ENCODE assay signal across 23 mouse cellular contexts in genomic region chr3:37675056-37675525, GRCm38 (mm10). TPM values are rescaled to one million over a fixed set of nuclear protein-coding genes. Genes with fewer than 3 reads are reported as not detected.
A peak's percentile ranks its signal among the peaks of the same experiment; 100 is the strongest.
DNase-seq lines count a peak whose midpoint lies in the region; ATAC-seq and TF ChIP-seq lines count a peak whose summit lies in the region.
"Had no signal": no experiment of that assay in that cellular context is flagged by ENCODE, and none has a peak within 500 bp of the region (broad histone marks: within the 10 kb centered on the region; RNA-seq: fewer than 3 reads in every experiment).

No protein-coding gene starts in this region.

- H3K4me1 ChIP-seq in hindbrain, embryonic 10.5 days (replicated peaks) = peaks cover 35% of the 10 kb centered on the region
- peaks cover 10% of the 10 kb centered on the region for H3K4me1 ChIP-seq in hindbrain, embryonic 11.5 days (replicated peaks; ENCODE audit: control insufficient read depth, insufficient read depth, low read length)
- H3K4me1 ChIP-seq in stomach, postnatal 0 days (replicated peaks; ENCODE audit: control insufficient read depth, insufficient read depth) = 0 out of 2 replicates have a peak, but pooled peaks cover 2% of the 10 kb centered on the region
- peaks cover 3% of the 10 kb centered on the region for H3K4me1 ChIP-seq in heart, adult 2 months (ENCODE audit: control insufficient read depth, insufficient read depth, low read length)

- intact Hi-C loops in left cerebral cortex, postnatal 10 days (cut with DNase I) = no loop called here
- intact Hi-C loops in heart, adult 2 months (cut with DNase I) = no loop called here

- H3K27me3 ChIP-seq in hindbrain, embryonic 10.5 days (ENCODE audit: insufficient read depth, poor library complexity, severe bottlenecking) = peaks cover 67% of the 10 kb centered on the region
- peaks cover 16% of the 10 kb centered on the region for H3K27me3 ChIP-seq in hindbrain, embryonic 11.5 days (ENCODE audit: control insufficient read depth, insufficient read depth, low read length)
- H3K27me3 ChIP-seq in stomach, postnatal 0 days (ENCODE audit: control insufficient read depth, insufficient read depth, low read length) = no peaks in the 10 kb centered on the region
- H3K27me3 ChIP-seq in heart, adult 2 months (ENCODE audit: control insufficient read depth, insufficient read depth, low read length) = no peaks in the 10 kb centered on the region
- H3K27me3 ChIP-seq: limb, embryonic 15.5 days had no signal

- 83% methylated on average over 11 of the region's 11 CpGs for WGBS in hindbrain, embryonic 10.5 days
- 80% methylated on average over 11 of the region's 11 CpGs for WGBS in hindbrain, embryonic 11.5 days
- 69% methylated on average over 11 of the region's 11 CpGs for WGBS in stomach, postnatal 0 days
- WGBS in heart, adult 2 months = 62% methylated on average over 11 of the region's 11 CpGs

- no peak for TF ChIP-seq EP300 in stomach, postnatal 0 days (optimal IDR thresholded peaks at IDR 0.05)
- no peak for TF ChIP-seq EP300 in heart, adult 2 months (IDR thresholded peaks at IDR 0.05; ENCODE audit: insufficient read depth, low read depth, low read length)

- H3K9ac ChIP-seq in hindbrain, embryonic 11.5 days (ENCODE audit: low read depth, low read length) = no peak overlapping the region
- no peak overlapping the region for H3K9ac ChIP-seq in stomach, postnatal 0 days (ENCODE audit: low read length)
- H3K9ac ChIP-seq in heart, adult 2 months (ENCODE audit: low read depth, low read length) = no peak overlapping the region
- H3K9ac ChIP-seq: embryonic facial prominence, embryonic 15.5 days; forebrain, embryonic 12.5 days; heart, embryonic 13.5 days; hindbrain, embryonic 12.5 days; limb, embryonic 15.5 days; liver, postnatal 0 days had no signal

- H3K4me3 ChIP-seq in hindbrain, embryonic 10.5 days = no peak overlapping the region
- no peak overlapping the region for H3K4me3 ChIP-seq in hindbrain, embryonic 11.5 days (ENCODE audit: low read depth, low read length)
- H3K4me3 ChIP-seq in stomach, postnatal 0 days (ENCODE audit: low read depth, low read length) = no peak overlapping the region
- H3K4me3 ChIP-seq in heart, adult 2 months = no peak overlapping the region
- H3K4me3 ChIP-seq: embryonic facial prominence, embryonic 15.5 days; forebrain, embryonic 12.5 days; heart, embryonic 13.5 days; hindbrain, embryonic 12.5 days; limb, embryonic 15.5 days; myocyte had no signal

- no peak overlapping the region for H3K4me2 ChIP-seq in hindbrain, embryonic 11.5 days (replicated peaks; ENCODE audit: low read depth, low read length)
- no peak overlapping the region for H3K4me2 ChIP-seq in stomach, postnatal 0 days (replicated peaks; ENCODE audit: low read depth)
- H3K4me2 ChIP-seq: embryonic facial prominence, embryonic 15.5 days; forebrain, embryonic 12.5 days; heart, embryonic 13.5 days; hindbrain, embryonic 12.5 days; limb, embryonic 15.5 days; midbrain, embryonic 11.5 days had no signal

- no peaks in the 10 kb centered on the region for H3K36me3 ChIP-seq in hindbrain, embryonic 10.5 days
- no peaks in the 10 kb centered on the region for H3K36me3 ChIP-seq in hindbrain, embryonic 11.5 days (ENCODE audit: control insufficient read depth, insufficient read depth, low read length)
- no peaks in the 10 kb centered on the region for H3K36me3 ChIP-seq in stomach, postnatal 0 days (ENCODE audit: control insufficient read depth, insufficient read depth, low read length)
- H3K36me3 ChIP-seq in heart, adult 2 months (ENCODE audit: control insufficient read depth, insufficient read depth, low read length) = no peaks in the 10 kb centered on the region
- H3K36me3 ChIP-seq: embryonic facial prominence, embryonic 15.5 days; forebrain, embryonic 12.5 days; heart, embryonic 13.5 days; hindbrain, embryonic 12.5 days; limb, embryonic 15.5 days had no signal

- no peak for ATAC-seq in hindbrain, embryonic 11.5 days (ENCODE audit: low FRiP score)
- ATAC-seq in CD4-positive, CD25-positive, alpha-beta regulatory T cell, adult 4 months = peak; percentile 53
- peak; percentile 75 to 76 for ATAC-seq in hematopoietic stem cell, adult 5-6 weeks (replicated peaks in 1 of 2; ENCODE audit: insufficient read depth in 1 of 2, low FRiP score in 2 of 2, low TSS enrichment in 1 of 2, low read depth in 1 of 2, poor library complexity in 2 of 2, severe bottlenecking in 2 of 2)
- no peak for ATAC-seq in stomach, postnatal 0 days (ENCODE audit: low FRiP score, low TSS enrichment)
- ATAC-seq: liver, postnatal 0 days had no signal

- TF ChIP-seq CTCF in stomach, postnatal 0 days (IDR thresholded peaks at IDR 0.05; ENCODE audit: low read depth) = no peak
- TF ChIP-seq CTCF in heart, adult 2 months (IDR thresholded peaks at IDR 0.05) = no peak

- TF ChIP-seq POLR2A in heart, adult 2 months (IDR thresholded peaks at IDR 0.05; ENCODE audit: insufficient read depth, low read depth, low read length) = no peak

- H3K27ac ChIP-seq in hindbrain, embryonic 10.5 days = peak overlapping the region; percentile 50
- H3K27ac ChIP-seq in hindbrain, embryonic 11.5 days (ENCODE audit: low read depth, low read length) = no peak overlapping the region
- H3K27ac ChIP-seq in stomach, postnatal 0 days (replicated peaks) = 0 out of 2 replicates have a peak overlapping the region, but pooled peaks have one; percentile 4
- no peak overlapping the region for H3K27ac ChIP-seq in heart, adult 2 months
- H3K27ac ChIP-seq: embryonic facial prominence, embryonic 15.5 days; forebrain, embryonic 12.5 days; heart, embryonic 13.5 days; hindbrain, embryonic 12.5 days; limb, embryonic 15.5 days had no signal

- no peaks in the 10 kb centered on the region for H3K9me3 ChIP-seq in hindbrain, embryonic 10.5 days
- no peaks in the 10 kb centered on the region for H3K9me3 ChIP-seq in hindbrain, embryonic 11.5 days (ENCODE audit: control insufficient read depth, low read length)
- H3K9me3 ChIP-seq in stomach, postnatal 0 days (ENCODE audit: control insufficient read depth, low read length) = no peaks in the 10 kb centered on the region
- H3K9me3 ChIP-seq: embryonic facial prominence, embryonic 15.5 days; forebrain, embryonic 12.5 days; hindbrain, embryonic 12.5 days; limb, embryonic 15.5 days had no signal

- no peak for DNase-seq in hindbrain, embryonic 10.5 days (ENCODE audit: low spot score)
- DNase-seq in hindbrain, embryonic 11.5 days (ENCODE audit: low spot score) = no peak
- DNase-seq in stomach, postnatal 0 days (ENCODE audit: low spot score) = no peak
- DNase-seq in kidney, postnatal 10 days = no peak
- DNase-seq in left cerebral cortex, postnatal 10 days (ENCODE audit: extremely low spot score in 1 of 2, low spot score in 2 of 2) = no peak
- DNase-seq in heart, adult 2 months = no peak
- DNase-seq: cerebellum, adult 9-11 months; embryo, embryonic 11 days; gastrocnemius, postnatal 10 days; kidney, adult 9 months; kidney, postnatal 4 days; liver, postnatal 0 days; lung, postnatal 14 days; right cerebral cortex, postnatal 4 days had no signal

- no peaks in the 10 kb centered on the region for H3K79me2 ChIP-seq in heart, adult 2 months (replicated peaks; ENCODE audit: control insufficient read depth, insufficient read depth, low read length)

RNA-seq across cellular contexts. Expression of gene Spry1, which starts 35.3 kb away (rescaled TPM):
- polyA plus RNA-seq in hindbrain, embryonic 10.5 days (2016; fragmentation: Nextera tagmentation; extraction: Ambion mirVana) = 11.3 and 16.9 TPM in 2 replicates
- polyA plus RNA-seq in hindbrain, embryonic 11.5 days (2014; fragmentation: Nextera tagmentation; extraction: Ambion mirVana) = 5.8 and 8.0 TPM in 2 replicates
- polyA plus RNA-seq in CD4-positive, CD25-positive, alpha-beta regulatory T cell, adult 4 months (2017; shearing (Covaris generic)) = 10 to 100 TPM in 1 of 2 experiments, 1 to 10 TPM in 1; 9.2 to 11.5 TPM
- total RNA-seq in hematopoietic stem cell, adult 5-6 weeks (2017) = 16.3 and 29.6 TPM in 2 replicates
- 9.4 and 14.1 TPM in 2 replicates for polyA plus RNA-seq in stomach, postnatal 0 days (2015; fragmentation: Nextera tagmentation; extraction: Ambion mirVana)
- total RNA-seq in left cerebral cortex, postnatal 10 days (2021) = 10 to 100 TPM; 15.3 to 16.0 TPM
- total RNA-seq in heart, adult 2 months (2021) = 10 to 100 TPM; 20.7 to 28.8 TPM
- 34.6 and 38.1 TPM in 2 replicates for polyA plus RNA-seq in heart, adult 2 months (2012; rRNA removed)

RNA-seq across cellular contexts. Expression of gene Gm5148, which starts 49.2 kb away (rescaled TPM):
- polyA plus RNA-seq in hindbrain, embryonic 10.5 days (2016; fragmentation: Nextera tagmentation; extraction: Ambion mirVana) = 3.2 and 3.4 TPM in 2 replicates
- polyA plus RNA-seq in hindbrain, embryonic 11.5 days (2014; fragmentation: Nextera tagmentation; extraction: Ambion mirVana) = 2.9 and 3.0 TPM in 2 replicates
- 1 to 10 TPM; 1.9 to 3.1 TPM for polyA plus RNA-seq in CD4-positive, CD25-positive, alpha-beta regulatory T cell, adult 4 months (2017; shearing (Covaris generic))
- total RNA-seq in hematopoietic stem cell, adult 5-6 weeks (2017) = 35.9 and 44.8 TPM in 2 replicates
- polyA plus RNA-seq in stomach, postnatal 0 days (2015; fragmentation: Nextera tagmentation; extraction: Ambion mirVana) = 4.9 and 5.7 TPM in 2 replicates
- 1 to 10 TPM; 2.1 to 4.1 TPM for total RNA-seq in left cerebral cortex, postnatal 10 days (2021)
- under 1 TPM in 1 of 2 experiments, not detected in 1; 0.25 TPM for total RNA-seq in heart, adult 2 months (2021)
- 0.44 and 0.57 TPM in 2 replicates for polyA plus RNA-seq in heart, adult 2 months (2012; rRNA removed)

Comparison
In these comparisons a context has a peak if more than half of its experiments do, and no peak if none do; other contexts are left out.
1. H3K27ac ChIP-seq: peak in hindbrain, embryonic 10.5 days (single experiment) and stomach, postnatal 0 days (single experiment); none in hindbrain, embryonic 11.5 days (single experiment) and heart, adult 2 months (single experiment).
2. ATAC-seq: peak in CD4-positive, CD25-positive, alpha-beta regulatory T cell, adult 4 months (single experiment) and hematopoietic stem cell, adult 5-6 weeks (2 of 2); none in hindbrain, embryonic 11.5 days (single experiment) and stomach, postnatal 0 days (single experiment).